Mouse (Mus musculus): ENCODE results near the gene Cpsf4l.

Gene Cpsf4l

GRCm38 (mm10) chr11:113698013-113698545, 11.7 kb downstream of the Cpsf4l start:
- DNase-seq: no peak

- DNase-seq: no peak
Observed at GRCm38 (mm10) chr11:113697571-113697970, 12.2 kb downstream of the Cpsf4l start.

- DNase-seq: no peak
Observed at GRCm38 (mm10) chr11:113691851-113692250, 18.0 kb downstream of the Cpsf4l start.

- no peak for DNase-seq
Observed at GRCm38 (mm10) chr11:113691318-113691717, 18.5 kb downstream of the Cpsf4l start.

GRCm38 (mm10) chr11:113690506-113690905, 19.3 kb downstream of the Cpsf4l start:
- DNase-seq: no peak

- no peak for DNase-seq
Observed at GRCm38 (mm10) chr11:113687031-113687430, 22.8 kb downstream of the Cpsf4l start.

- DNase-seq: no peak
Observed at GRCm38 (mm10) chr11:113684707-113685426, 24.9 kb downstream of the Cpsf4l start.

GRCm38 (mm10) chr11:113683957-113684706, 25.7 kb downstream of the Cpsf4l start, which contains the start of the genes Fam104a and D11Wsu47e:
Gene Fam104a, minus strand, starts transcription at chr11:113684155.
Gene D11Wsu47e, plus strand, starts transcription at chr11:113684412.
- DNase-seq: peak; percentile 90 to 93

GRCm38 (mm10) chr11:113683627-113683956, 26.2 kb downstream of the Cpsf4l start:
- no peak for DNase-seq

- peak; percentile 55 to 67 for DNase-seq
Observed at GRCm38 (mm10) chr11:113682897-113683626, 26.8 kb downstream of the Cpsf4l start.

- DNase-seq: no peak
Observed at GRCm38 (mm10) chr11:113681979-113682378, 27.8 kb downstream of the Cpsf4l start.

GRCm38 (mm10) chr11:113680954-113681353, 28.9 kb downstream of the Cpsf4l start:
- no peak for DNase-seq

- no peak for DNase-seq
Observed at GRCm38 (mm10) chr11:113678373-113678772, 31.4 kb downstream of the Cpsf4l start.

GRCm38 (mm10) chr11:113677378-113677777, 32.4 kb downstream of the Cpsf4l start:
- no peak for DNase-seq

- no peak for DNase-seq
Observed at GRCm38 (mm10) chr11:113676847-113677246, 33.0 kb downstream of the Cpsf4l start.

- DNase-seq: no peak
Observed at GRCm38 (mm10) chr11:113674595-113674994, 35.2 kb downstream of the Cpsf4l start.

- no peak for DNase-seq
Observed at GRCm38 (mm10) chr11:113673614-113674013, 36.2 kb downstream of the Cpsf4l start.

GRCm38 (mm10) chr11:113669711-113670110, 40.1 kb downstream of the Cpsf4l start:
- DNase-seq: no peak

- no peak for DNase-seq
Observed at GRCm38 (mm10) chr11:113668857-113669256, 41.0 kb downstream of the Cpsf4l start.

- no peak for DNase-seq
Observed at GRCm38 (mm10) chr11:113667704-113668103, 42.1 kb downstream of the Cpsf4l start.

GRCm38 (mm10) chr11:113667122-113667521, 42.7 kb downstream of the Cpsf4l start:
- no peak for DNase-seq

- DNase-seq: peak; percentile 24 to 40
Observed at GRCm38 (mm10) chr11:113666648-113667047, 43.2 kb downstream of the Cpsf4l start.

- no peak for DNase-seq
Observed at GRCm38 (mm10) chr11:113666205-113666604, 43.6 kb downstream of the Cpsf4l start.

All from thymus, adult 18-20 months (tissue).